Mouse (Mus musculus) spleen, postnatal 10 days (tissue): ENCODE measurements around the gene Pitpnc1.
A peak's percentile ranks its signal among the peaks of the same experiment; 100 is the strongest.
"Not testable (repeated sequence)": the region's sequence is repeated elsewhere in the genome, so short reads cannot be mapped to it uniquely, and the experiment has no call there.

Source experiments
- DNase-seq, 2 experiments: peaks; one replicate each; pipeline ENCODE4 v3.0.0; 2021 to 2022; ENCODE audit warnings: low spot score in 2 of 2

The Pitpnc1 gene

GRCm38 (mm10) chr11:107470521-107471041, at the start of gene Pitpnc1:
Gene Pitpnc1 (minus strand): TSS chr11:107470699.
- DNase-seq: peak in 1 of 2 experiments; percentile 91

- no peak for DNase-seq
These were observed 48.3 kb upstream of the Pitpnc1 start for GRCm38 (mm10) chr11:107518645-107519429.

- DNase-seq: no peak
These were observed 45.9 kb upstream of the Pitpnc1 start for GRCm38 (mm10) chr11:107516387-107516786.

GRCm38 (mm10) chr11:107513047-107513446, 42.5 kb upstream of the Pitpnc1 start:
- DNase-seq: no peak

GRCm38 (mm10) chr11:107511954-107512353, 41.5 kb upstream of the Pitpnc1 start:
- peak; percentile 31 to 79 for DNase-seq

- DNase-seq: peak in 1 of 2 experiments; percentile 26
These were observed 40.1 kb upstream of the Pitpnc1 start for GRCm38 (mm10) chr11:107510362-107511269.

DNA sequence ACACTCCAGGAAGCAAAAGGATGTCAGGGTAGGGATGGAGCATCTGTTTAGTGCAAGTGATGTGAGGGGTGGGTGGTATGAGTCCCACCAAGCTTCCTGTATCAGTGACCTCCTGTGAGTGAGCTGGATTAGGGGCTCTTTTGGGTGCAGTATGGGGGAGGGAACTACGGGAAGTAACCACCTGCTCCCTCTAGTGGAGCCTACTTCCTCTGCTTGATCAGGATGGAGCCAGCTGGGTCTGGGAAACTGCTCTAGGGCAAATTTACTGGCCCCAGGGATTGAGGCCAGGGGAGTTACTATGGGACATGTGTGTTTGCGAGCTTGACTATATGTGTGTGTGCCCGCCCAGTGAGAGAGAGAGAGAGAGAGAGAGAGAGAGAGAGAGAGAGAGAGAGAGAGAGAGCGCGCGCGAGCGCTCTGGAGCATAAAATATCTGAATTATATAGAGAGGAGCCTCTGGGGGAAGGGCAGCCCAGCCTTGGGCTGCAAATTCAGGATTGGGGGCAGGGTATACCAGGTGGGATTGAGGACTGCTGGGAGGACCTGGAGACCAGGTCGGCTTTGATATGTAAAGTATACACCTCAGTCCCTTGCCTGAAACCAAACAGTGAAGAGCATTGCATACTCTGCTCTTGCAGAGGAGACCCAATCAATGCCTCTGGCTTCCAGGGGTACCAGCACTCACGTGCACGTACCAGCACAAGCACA, 39.3 kb upstream of the Pitpnc1 start:
- no peak for DNase-seq

GRCm38 (mm10) chr11:107506260-107506659, 35.8 kb upstream of the Pitpnc1 start:
- DNase-seq: peak in 1 of 2 experiments; percentile 42

DNA sequence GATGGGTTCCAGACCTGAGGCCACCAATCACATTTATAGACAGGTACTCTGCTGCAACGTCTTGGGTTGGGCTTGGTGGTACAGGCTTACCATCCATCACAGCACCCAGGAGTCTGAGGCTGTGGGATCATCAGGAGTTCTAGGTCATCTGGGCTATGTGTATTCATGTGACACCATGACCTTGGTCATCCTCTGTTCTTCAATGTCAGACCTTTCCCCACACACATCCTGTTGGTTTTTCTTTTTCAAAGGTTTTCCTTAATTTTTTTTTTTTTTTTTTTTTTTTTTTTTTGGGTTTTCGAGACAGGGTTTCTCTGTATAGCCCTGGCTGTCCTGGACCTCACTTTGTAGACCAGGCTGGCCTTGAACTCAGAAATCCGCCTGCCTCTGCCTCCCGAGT, 33.9 kb upstream of the Pitpnc1 start:
- not testable (repeated sequence) for DNase-seq

GRCm38 (mm10) chr11:107502801-107503200, 32.3 kb upstream of the Pitpnc1 start:
- no peak for DNase-seq

- DNase-seq: no peak
These were observed 13.8 kb upstream of the Pitpnc1 start for GRCm38 (mm10) chr11:107484341-107484740.

- DNase-seq: no peak
These were observed 9.3 kb upstream of the Pitpnc1 start for GRCm38 (mm10) chr11:107479862-107480203.

GRCm38 (mm10) chr11:107479053-107479861, 8.8 kb upstream of the Pitpnc1 start, which contains the start of gene Psmd12:
Gene Psmd12 (plus strand): TSS chr11:107479484.
- peak; percentile 99 for DNase-seq

DNA sequence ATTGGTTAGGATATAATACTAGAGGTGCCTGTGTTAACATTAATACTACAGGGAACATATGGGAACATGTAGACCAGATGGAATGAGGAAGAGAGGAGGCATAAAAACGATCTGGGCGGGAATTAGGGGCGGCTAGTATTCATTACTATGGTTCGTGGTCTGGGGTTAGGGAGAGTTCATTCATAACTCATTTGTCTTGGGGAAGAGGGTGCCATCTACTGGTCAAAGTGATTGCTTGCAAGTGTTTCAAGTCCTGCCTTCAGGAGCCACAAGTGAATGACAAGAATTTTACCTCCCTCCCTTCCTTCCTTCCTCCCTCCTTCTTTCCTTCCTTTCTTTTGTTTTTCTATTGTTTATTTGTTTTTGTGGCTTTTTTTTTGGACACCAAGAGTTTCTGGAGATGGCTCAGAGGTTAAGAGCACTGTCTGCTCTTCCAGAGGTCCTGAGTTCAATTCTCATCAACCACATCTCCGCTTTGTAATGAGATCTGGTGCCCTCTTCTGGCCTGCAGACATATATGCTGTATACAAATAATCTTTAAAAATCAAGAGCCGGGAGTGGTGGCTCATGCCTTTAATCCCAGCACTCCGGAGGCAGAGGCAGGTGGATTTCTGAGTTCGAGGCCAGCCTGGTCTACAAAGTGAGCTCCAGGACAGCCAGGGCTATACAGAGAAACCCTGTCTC, 2.8 kb upstream of the Pitpnc1 start:
- peak in 1 of 2 experiments; percentile 61 for DNase-seq

GRCm38 (mm10) chr11:107472304-107472703, 1.8 kb upstream of the Pitpnc1 start:
- no peak for DNase-seq

GRCm38 (mm10) chr11:107471071-107471720, 697 bp upstream of the Pitpnc1 start:
- no peak for DNase-seq

GRCm38 (mm10) chr11:107469523-107470371, 752 bp downstream of the Pitpnc1 start:
- DNase-seq: peak; percentile 79 to 92

- peak; percentile 83 to 85 for DNase-seq
These were observed 1.4 kb downstream of the Pitpnc1 start for GRCm38 (mm10) chr11:107469031-107469522.
